Mouse (Mus musculus): ENCODE data around the gene Nyap1.

DNA sequence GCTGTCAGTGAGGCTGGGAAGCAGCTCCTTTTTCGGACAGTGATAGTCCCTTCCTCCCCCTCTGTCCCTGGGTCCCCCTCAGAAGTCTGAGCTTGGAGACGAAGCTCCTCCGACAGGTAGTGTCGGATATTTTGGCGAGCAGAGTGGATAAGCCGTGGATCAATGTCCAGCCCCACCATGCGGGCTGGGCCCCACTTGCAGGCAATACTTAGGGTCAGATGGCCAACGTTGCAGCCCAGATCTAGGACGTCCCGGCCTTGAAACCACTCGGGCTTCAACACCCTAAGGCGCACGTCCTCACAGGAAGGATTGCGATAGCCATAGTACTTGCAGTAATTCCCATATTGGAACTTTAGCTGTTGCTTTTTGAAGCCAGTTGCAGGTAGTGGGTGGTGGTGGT, 43.1 kb upstream of the Nyap1 start:
- TF ChIP-seq CTCF (IDR thresholded peaks at IDR 0.05; ENCODE audit: low read depth) (no peak), EP300 (IDR thresholded peaks at IDR 0.05; ENCODE audit: low read depth) (no peak)

Measured in liver, embryonic 14.5 days (tissue).